Mouse (Mus musculus) forebrain, embryonic 11.5 days (tissue): ENCODE measurements around the gene Insig1. TPM values are rescaled to one million over a fixed set of nuclear protein-coding genes. Genes with fewer than 3 reads are reported as not detected.

Experiments
- ATAC-seq: fragments of 200-750 bp; cut with Nextera tagmentation; replicated peaks from 2 replicates; pipeline ENCODE4 v1.8.0; 2017; ENCODE audit warnings: moderate TSS enrichment; ENCODE audit not compliant: low FRiP score
- DNase-seq: peaks from one replicate; pipeline ENCODE4 v3.0.0-alpha.2; 2017; ENCODE audit warnings: low spot score
- H3K27ac ChIP-seq: fragments of 300-500 bp; sonication (generic); 2 replicates; pipeline ENCODE4 v1.5.1; 2014; ENCODE audit warnings: low read depth, low read length
- H3K27me3 ChIP-seq: fragments of 300-500 bp; sonication (generic); 2 replicates; pipeline ENCODE4 v1.6.1; 2014; ENCODE audit warnings: mild to moderate bottlenecking, low read length, mixed read lengths; ENCODE audit not compliant: control insufficient read depth, insufficient read depth
- H3K36me3 ChIP-seq: fragments of 300-500 bp; sonication (generic); 2 replicates; pipeline ENCODE4 v1.6.1; 2014; ENCODE audit warnings: mild to moderate bottlenecking, low read length, moderate library complexity, mixed read lengths; ENCODE audit not compliant: control insufficient read depth, insufficient read depth
- H3K4me1 ChIP-seq: fragments of 300-500 bp; sonication (generic); replicated peaks from 2 replicates; pipeline ENCODE4 v1.6.1; 2014; ENCODE audit warnings: low read length, mixed read lengths; ENCODE audit not compliant: control insufficient read depth, insufficient read depth
- H3K4me2 ChIP-seq: fragments of 300-500 bp; sonication (generic); 2 replicates; pipeline ENCODE4 v1.6.1; 2014; ENCODE audit warnings: low read depth, mild to moderate bottlenecking, low read length, moderate library complexity, mixed read lengths; ENCODE audit not compliant: severe bottlenecking
- H3K4me3 ChIP-seq: fragments of 300-500 bp; sonication (generic); 2 replicates; pipeline ENCODE4 v1.5.1; 2014; ENCODE audit warnings: low read depth, low read length
- H3K9ac ChIP-seq: fragments of 300-500 bp; sonication (generic); 2 replicates; pipeline ENCODE4 v1.6.1; 2014; ENCODE audit warnings: low read length
- H3K9me3 ChIP-seq: fragments of 300-500 bp; sonication (generic); 2 replicates; pipeline ENCODE4 v1.6.1; 2016; ENCODE audit warnings: low read length, mixed read lengths; ENCODE audit not compliant: control insufficient read depth
- WGBS: fragments of 180-500 bp; shearing (Covaris S2); extraction: QIAGEN DNeasy Blood & Tissue Kit; methylation state at CpG from one replicate; pipeline ENCODE4 v1.1.7; 2014; 5-methylcytosine and 5-hydroxymethylcytosine counted together
- polyA plus RNA-seq: library from polyadenylated mRNA; unstranded; fragments of >200 nt; fragmentation: Nextera tagmentation; extraction: Ambion mirVana; gene quantifications from 2 replicates; pipeline ENCODE4 v1.2.1, GENCODE M21; 2014

Insig1 gene
- polyA plus RNA-seq, 1 experiment from 2014 or later = 102 TPM

DNA sequence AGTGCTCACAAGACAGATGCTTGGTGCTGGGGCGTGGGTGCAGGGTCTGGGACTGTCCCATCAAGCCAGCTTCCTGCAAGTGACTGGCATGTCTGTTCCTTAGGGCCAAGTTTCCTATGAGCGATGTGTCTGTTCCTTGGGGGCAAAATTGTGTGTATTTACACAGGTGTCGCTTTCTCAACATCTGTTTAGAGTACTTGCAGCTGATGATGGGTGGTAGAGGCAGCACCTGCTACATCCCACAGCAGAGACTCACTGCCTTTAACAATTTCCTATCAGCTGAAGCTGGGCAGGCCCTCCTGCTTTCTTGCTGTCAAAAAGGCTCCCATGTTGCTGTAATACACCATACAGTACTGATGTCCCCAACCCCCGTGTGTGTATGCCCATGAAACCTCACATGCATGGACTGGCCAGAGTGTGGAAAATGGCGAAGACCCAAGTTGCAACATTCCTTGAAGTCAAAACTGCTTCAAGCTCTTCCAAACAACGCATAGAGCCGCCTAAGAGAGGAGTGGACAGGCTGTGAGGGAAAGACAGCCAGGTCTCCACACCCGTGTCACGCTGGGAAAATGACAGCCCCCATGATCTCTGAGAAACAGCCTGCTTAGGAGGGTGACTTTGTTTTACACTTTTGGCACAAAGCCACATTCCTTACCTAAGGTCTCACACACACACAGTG lies 875 bp upstream of the Insig1 start:
- peaks cover 7% of the 10 kb centered on the region; the same call in 1 of the 2 replicates for H3K36me3 ChIP-seq
- H3K4me1 ChIP-seq = peaks cover 13% of the 10 kb centered on the region
- ATAC-seq (peak; percentile 0; the same call in 1 of the 2 replicates), DNase-seq (no peak)
- WGBS = 39% methylated on average over 9 of the region's 9 CpGs
- H3K27ac ChIP-seq = peak overlapping the region; percentile 73
- H3K9me3 ChIP-seq = no peaks in the 10 kb centered on the region
- H3K9ac ChIP-seq = peak overlapping the region; percentile 72
- peak overlapping the region; percentile 85 for H3K4me3 ChIP-seq
- H3K4me2 ChIP-seq = peak overlapping the region; percentile 53
- H3K27me3 ChIP-seq = no peaks in the 10 kb centered on the region

DNA sequence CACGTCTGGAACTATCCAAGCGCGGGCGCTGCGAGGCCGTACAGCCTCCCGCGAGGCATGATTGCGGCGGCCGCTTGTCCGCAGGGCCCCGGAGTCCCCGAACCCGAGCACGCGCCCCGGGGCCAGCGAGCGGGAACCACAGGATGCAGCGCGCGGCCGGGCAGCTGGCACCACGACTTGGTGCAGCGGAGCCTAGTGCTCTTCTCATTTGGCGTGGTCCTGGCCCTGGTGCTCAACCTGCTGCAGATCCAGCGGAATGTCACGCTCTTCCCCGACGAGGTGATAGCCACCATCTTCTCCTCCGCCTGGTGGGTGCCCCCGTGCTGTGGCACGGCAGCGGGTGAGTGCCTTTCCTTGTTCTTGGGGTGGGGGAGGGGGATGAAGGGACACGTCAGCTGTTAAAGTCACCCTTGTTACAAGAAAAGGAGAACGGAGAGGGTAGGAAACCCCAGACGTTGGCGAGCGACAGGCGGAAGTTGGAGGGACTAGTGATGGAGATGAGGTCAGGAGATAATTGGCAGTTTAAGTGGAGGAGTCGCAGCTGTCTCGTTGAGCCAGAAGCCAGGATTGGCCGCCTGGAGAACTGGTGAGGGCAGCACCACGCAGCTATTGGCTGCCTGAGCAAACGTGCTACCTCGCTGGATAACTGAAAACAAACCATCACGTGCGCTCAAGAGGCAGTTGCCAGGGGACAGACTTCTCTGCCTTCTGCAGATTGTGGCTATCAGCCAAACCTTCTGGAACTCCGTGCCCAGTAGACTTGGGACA lies 477 bp downstream of the Insig1 start:
- peak overlapping the region; percentile 58 for H3K4me2 ChIP-seq
- peak; percentile 81 for ATAC-seq
- peak overlapping the region; percentile 83 for H3K9ac ChIP-seq
- peak overlapping the region; percentile 85 for H3K4me3 ChIP-seq
- under 1% methylated on average over 50 of the region's 50 CpGs for WGBS
- peaks cover 14% of the 10 kb centered on the region for H3K36me3 ChIP-seq
- no peaks in the 10 kb centered on the region for H3K27me3 ChIP-seq
- peaks cover 13% of the 10 kb centered on the region for H3K4me1 ChIP-seq
- peak overlapping the region; percentile 87 for H3K27ac ChIP-seq
- H3K9me3 ChIP-seq = no peaks in the 10 kb centered on the region
- DNase-seq = peak; percentile 89

DNA sequence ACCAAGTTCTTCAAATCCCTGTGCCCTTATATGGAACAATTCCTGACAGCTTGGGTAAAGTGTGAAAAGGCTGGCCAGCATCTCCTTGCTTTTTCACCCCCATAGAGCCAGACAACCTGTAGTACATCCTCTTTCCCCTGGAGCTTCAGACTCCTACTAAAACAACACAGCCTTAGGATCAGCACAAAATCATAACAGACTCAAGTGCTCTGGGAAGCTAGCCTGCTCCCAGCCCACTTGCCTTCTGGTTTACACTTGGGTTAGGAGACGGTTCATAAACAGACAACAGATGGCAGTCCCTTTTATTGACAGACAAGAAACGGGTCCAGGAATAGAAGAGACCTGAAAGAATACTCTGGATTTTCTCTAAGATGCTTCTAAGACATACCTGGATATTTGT lies 8.3 kb downstream of the Insig1 start:
- H3K27me3 ChIP-seq = no peaks in the 10 kb centered on the region
- no peaks in the 10 kb centered on the region for H3K9me3 ChIP-seq
- ATAC-seq = no peak
- H3K27ac ChIP-seq = no peak overlapping the region
- no peak overlapping the region for H3K4me3 ChIP-seq
- H3K4me1 ChIP-seq = no peaks in the 10 kb centered on the region
- no peak overlapping the region for H3K9ac ChIP-seq
- no peak for DNase-seq
- WGBS = 83% methylated on average over 2 of the region's 2 CpGs
- H3K4me2 ChIP-seq = no peak overlapping the region
- H3K36me3 ChIP-seq = peaks cover 7% of the 10 kb centered on the region

DNA sequence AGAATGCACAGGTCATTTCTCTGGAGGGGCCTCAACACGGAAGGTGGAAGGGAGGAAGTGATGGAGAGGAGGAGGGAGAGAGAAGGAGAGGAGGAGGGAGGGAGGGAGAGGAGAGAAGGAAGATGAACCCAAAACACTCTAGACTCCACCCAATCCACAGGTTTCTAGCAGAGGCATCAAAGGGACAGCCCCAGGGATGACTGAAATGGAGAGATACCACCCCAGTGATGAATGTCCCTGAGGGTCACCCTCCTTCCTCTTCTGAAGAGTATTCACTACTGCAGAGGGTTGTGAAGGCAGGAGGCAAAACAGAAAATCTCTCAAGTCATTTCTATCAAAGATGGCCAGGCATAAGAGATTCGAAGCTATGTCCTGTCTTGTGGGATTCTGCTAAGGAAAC lies 10.0 kb downstream of the Insig1 start:
- Histone ChIP-seq H3K36me3 (peaks cover 5% of the 10 kb centered on the region), H3K9ac (no peak overlapping the region), H3K27ac (no peak overlapping the region), H3K4me3 (no peak overlapping the region), H3K4me2 (no peak overlapping the region), H3K9me3 (no peaks in the 10 kb centered on the region), H3K27me3 (no peaks in the 10 kb centered on the region), H3K4me1 (no peaks in the 10 kb centered on the region)
- DNase-seq (peak; percentile 10), ATAC-seq (no peak)
- 86% methylated on average over 2 of the region's 2 CpGs for WGBS

DNA sequence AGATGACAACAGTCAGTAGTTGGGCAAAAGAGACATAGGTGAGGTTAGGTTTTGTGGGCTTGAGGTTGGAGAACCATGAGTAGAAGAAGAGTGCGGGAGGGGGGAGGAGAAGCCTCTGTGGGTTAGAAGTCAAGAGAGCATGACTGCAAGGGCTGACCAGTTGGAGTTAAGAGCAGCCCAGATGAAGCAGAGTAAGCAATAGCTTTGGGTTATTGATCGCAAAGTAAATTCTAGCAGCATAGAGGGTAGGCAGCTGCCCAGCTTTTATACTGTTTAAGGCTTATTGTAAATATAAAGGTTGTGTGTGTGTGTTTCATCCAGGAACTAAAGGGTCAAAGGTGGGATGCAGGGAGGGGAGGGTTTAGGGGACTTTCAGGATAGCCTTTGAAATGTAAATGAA lies 10.7 kb downstream of the Insig1 start:
- WGBS = 81% methylated on average over 2 of the region's 2 CpGs
- no peaks in the 10 kb centered on the region for H3K4me1 ChIP-seq
- no peak overlapping the region for H3K4me3 ChIP-seq
- no peak overlapping the region for H3K27ac ChIP-seq
- H3K36me3 ChIP-seq = no peaks in the 10 kb centered on the region; the same call in 1 of the 2 replicates
- H3K4me2 ChIP-seq = no peak overlapping the region
- H3K9ac ChIP-seq = no peak overlapping the region
- no peaks in the 10 kb centered on the region for H3K27me3 ChIP-seq
- no peaks in the 10 kb centered on the region for H3K9me3 ChIP-seq
- no peak for DNase-seq
- no peak for ATAC-seq

DNA sequence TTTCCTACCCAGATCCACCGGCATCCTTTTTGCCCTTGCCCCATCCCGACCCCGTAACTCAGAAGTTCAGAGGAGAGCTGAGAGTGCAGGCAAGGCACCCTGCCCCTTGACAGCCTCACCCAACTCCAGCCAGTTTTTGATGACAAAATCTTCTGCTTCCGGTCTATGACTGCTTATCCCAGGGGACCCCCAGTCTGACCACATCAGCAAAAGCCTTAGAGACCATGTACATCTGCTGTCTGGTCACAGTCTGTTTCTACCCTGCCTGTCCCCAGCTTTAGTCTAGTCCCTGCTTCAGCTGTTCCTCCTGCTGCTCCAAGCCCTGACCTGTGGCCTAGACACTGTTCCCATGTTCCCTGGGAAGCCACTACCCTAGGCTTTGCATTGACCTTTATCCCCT lies 11.1 kb downstream of the Insig1 start:
- H3K4me3 ChIP-seq = no peak overlapping the region
- no peak overlapping the region for H3K27ac ChIP-seq
- no peak overlapping the region for H3K4me2 ChIP-seq
- 70% methylated on average over 4 of the region's 4 CpGs for WGBS
- H3K27me3 ChIP-seq = no peaks in the 10 kb centered on the region
- H3K9me3 ChIP-seq = no peaks in the 10 kb centered on the region
- no peaks in the 10 kb centered on the region for H3K4me1 ChIP-seq
- no peaks in the 10 kb centered on the region; the same call in 1 of the 2 replicates for H3K36me3 ChIP-seq
- H3K9ac ChIP-seq = no peak overlapping the region
- ATAC-seq (no peak), DNase-seq (peak; percentile 44)

DNA sequence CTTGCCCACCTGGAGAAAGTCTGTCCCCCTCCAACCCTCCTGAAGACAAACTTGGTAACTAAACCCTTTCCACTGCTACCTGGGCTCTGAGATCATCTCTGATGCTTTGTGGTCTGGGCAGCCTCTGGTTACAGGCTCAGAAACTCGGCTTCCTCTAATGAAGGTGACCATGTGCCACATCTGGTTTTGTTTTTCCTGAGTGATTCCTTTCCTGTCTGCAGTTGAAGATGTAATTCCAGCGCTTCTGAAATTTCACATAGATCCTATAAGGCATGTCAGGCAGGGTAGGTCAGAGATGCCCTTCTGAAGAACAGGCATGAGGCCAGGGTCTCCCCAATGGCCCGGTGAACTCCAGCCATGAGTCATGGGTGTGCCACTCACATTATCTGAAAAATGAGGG lies 11.6 kb downstream of the Insig1 start:
- Histone ChIP-seq H3K27ac (no peak overlapping the region), H3K4me3 (no peak overlapping the region), H3K4me2 (no peak overlapping the region), H3K36me3 (no peaks in the 10 kb centered on the region; the same call in 1 of the 2 replicates), H3K9ac (no peak overlapping the region), H3K27me3 (no peaks in the 10 kb centered on the region), H3K9me3 (no peaks in the 10 kb centered on the region), H3K4me1 (no peaks in the 10 kb centered on the region)
- 81% methylated on average over 3 of the region's 3 CpGs for WGBS
- ATAC-seq = no peak
- peak; percentile 37 for DNase-seq

DNA sequence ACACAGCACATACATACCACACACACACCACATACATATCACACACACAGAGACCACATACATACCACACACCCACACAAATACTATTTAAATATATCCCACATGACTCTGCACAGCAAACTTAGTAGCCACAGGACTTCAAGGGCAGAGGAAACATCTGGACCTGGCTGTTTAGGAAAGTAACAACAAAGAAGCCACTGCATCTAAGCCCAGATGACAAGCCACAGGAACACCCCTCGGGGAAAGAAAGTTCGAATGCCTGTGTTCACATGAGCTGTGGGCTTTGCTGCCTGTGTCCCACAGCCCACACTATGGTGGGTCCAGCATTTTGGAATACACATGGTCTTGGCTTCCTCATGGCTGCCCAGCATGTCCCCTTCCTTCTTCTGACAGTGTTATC lies 13.6 kb downstream of the Insig1 start:
- Histone ChIP-seq H3K27ac (no peak overlapping the region), H3K4me1 (no peaks in the 10 kb centered on the region), H3K4me2 (no peak overlapping the region), H3K9ac (no peak overlapping the region), H3K27me3 (no peaks in the 10 kb centered on the region), H3K4me3 (no peak overlapping the region), H3K36me3 (no peaks in the 10 kb centered on the region), H3K9me3 (no peaks in the 10 kb centered on the region)
- DNase-seq (peak; percentile 26), ATAC-seq (no peak)
- 90% methylated on average over 2 of the region's 2 CpGs for WGBS
